Mouse (Mus musculus): Measurements from ENCODE around the gene Gm17521.

- TF ChIP-seq CTCF (IDR thresholded peaks at IDR 0.05; ENCODE audit: low read depth) (no peak), EP300 (IDR thresholded peaks at IDR 0.05; ENCODE audit: low read depth) (no peak)
Observed at GRCm38 (mm10) chrX:123043516-123043915, 14.0 kb upstream of the Gm17521 start.

Data from liver, embryonic 14.5 days (tissue).